Mouse (Mus musculus) lung, embryonic 16.5 days (tissue): ENCODE measurements around the gene Hba-a1. TPM values are rescaled to one million over a fixed set of nuclear protein-coding genes. Genes with fewer than 3 reads are reported as not detected.
"Not testable (repeated sequence)": the region's sequence is repeated elsewhere in the genome, so short reads cannot be mapped to it uniquely, and the experiment has no call there.

Source experiments
- ATAC-seq: fragments of 200-750 bp; cut with Nextera tagmentation; 2 replicates; pipeline ENCODE4 v1.8.0; 2017; ENCODE audit warnings: low read depth, mild to moderate bottlenecking, moderate library complexity
- H3K27ac ChIP-seq: fragments of 300-500 bp; sonication (generic); 2 replicates; pipeline ENCODE4 v1.5.1; 2014; ENCODE audit warnings: mild to moderate bottlenecking, control low read depth, low read length
- H3K27me3 ChIP-seq: fragments of 300-500 bp; sonication (generic); 2 replicates; pipeline ENCODE4 v1.6.1; 2014; ENCODE audit warnings: low read depth, low read length, mixed read lengths; ENCODE audit not compliant: control insufficient read depth, insufficient read depth
- H3K36me3 ChIP-seq: fragments of 300-500 bp; sonication (generic); 2 replicates; pipeline ENCODE4 v1.6.1; 2014; ENCODE audit warnings: low read length; ENCODE audit not compliant: control insufficient read depth, insufficient read depth
- H3K4me1 ChIP-seq: fragments of 300-500 bp; sonication (generic); replicated peaks from 2 replicates; pipeline ENCODE4 v1.6.1; 2014; ENCODE audit warnings: low read length, mixed read lengths; ENCODE audit not compliant: control insufficient read depth, insufficient read depth
- H3K4me2 ChIP-seq: fragments of 300-500 bp; sonication (generic); 2 replicates; pipeline ENCODE4 v1.6.1; 2014; ENCODE audit warnings: low read depth, low read length, control low read depth
- H3K4me3 ChIP-seq: fragments of 300-500 bp; sonication (generic); 2 replicates; pipeline ENCODE4 v1.5.1; 2014; ENCODE audit warnings: mild to moderate bottlenecking, low read length, control low read depth
- H3K9ac ChIP-seq: fragments of 300-500 bp; sonication (generic); 2 replicates; pipeline ENCODE4 v1.6.1; 2014; ENCODE audit warnings: low read length, control low read depth
- H3K9me3 ChIP-seq: fragments of 300-500 bp; sonication (generic); 2 replicates; pipeline ENCODE4 v1.6.1; 2016; ENCODE audit warnings: low read length; ENCODE audit not compliant: control insufficient read depth
- WGBS: fragments of 180-500 bp; shearing (Covaris S2); extraction: QIAGEN DNeasy Blood & Tissue Kit; methylation state at CpG from one replicate; pipeline ENCODE4 v1.1.7; 2014; 5-methylcytosine and 5-hydroxymethylcytosine counted together
- polyA plus RNA-seq: library from polyadenylated mRNA; unstranded; fragments of >200 nt; fragmentation: Nextera tagmentation; extraction: Ambion mirVana; gene quantifications from 2 replicates; pipeline ENCODE4 v1.2.1, GENCODE M21; 2015

The Hba-a1 gene
- polyA plus RNA-seq, 1 experiment from 2014 or later, result 8,555 TPM

DNA sequence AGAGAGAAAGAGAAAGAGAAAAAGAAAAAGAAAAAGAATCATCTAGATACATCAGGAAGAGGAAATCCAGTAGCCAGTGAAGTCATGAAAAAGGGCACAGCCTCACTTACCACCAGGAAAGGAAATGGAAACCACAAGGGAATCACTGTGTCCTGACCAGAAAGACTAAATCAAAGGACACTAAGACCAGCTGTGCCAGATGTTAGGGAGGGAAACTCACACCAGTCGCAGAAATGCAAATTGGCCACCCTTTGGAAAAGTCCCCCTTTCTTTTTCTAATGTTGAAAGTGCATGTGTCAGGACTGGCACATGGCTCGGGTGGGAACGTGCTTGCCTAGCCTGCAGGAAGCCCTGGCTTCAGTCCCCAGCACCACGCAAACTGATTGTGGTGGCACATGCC is 12.1 kb upstream of the Hba-a1 start:
- WGBS, result 35% methylated on average over 4 of the region's 4 CpGs
- no peak for ATAC-seq
- no peak overlapping the region for H3K27ac ChIP-seq
- no peak overlapping the region for H3K4me3 ChIP-seq
- H3K27me3 ChIP-seq, result no peaks in the 10 kb centered on the region; the same call in none of the 2 replicates
- H3K4me2 ChIP-seq, result no peak overlapping the region
- no peaks in the 10 kb centered on the region for H3K9me3 ChIP-seq
- H3K36me3 ChIP-seq, result no peaks in the 10 kb centered on the region
- H3K9ac ChIP-seq, result no peak overlapping the region
- peaks cover 7% of the 10 kb centered on the region for H3K4me1 ChIP-seq

DNA sequence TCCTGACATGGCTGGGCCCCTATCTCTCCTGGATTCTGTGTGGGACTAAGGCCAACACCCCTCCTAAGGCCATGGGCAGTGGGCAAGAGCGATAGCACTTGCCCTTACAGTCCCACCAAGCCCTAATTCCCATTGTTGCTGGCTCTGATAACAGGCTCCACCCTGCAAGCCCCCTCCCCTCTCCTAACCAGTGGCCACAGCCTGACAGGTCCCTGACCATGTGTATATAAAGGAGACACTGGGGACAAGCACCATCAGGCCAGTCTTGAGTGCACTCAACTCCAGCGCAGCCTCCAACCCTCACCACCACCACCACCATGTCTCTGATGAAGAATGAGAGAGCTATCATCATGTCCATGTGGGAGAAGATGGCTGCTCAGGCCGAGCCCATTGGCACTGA is 7.0 kb upstream of the Hba-a1 start, which contains the start of gene Hba-x:
Hba-x (plus strand) TSS at position 54 of the 400 bp plus-strand sequence.
- H3K9ac ChIP-seq, result no peak within 1 kb of the TSS
- no peak for ATAC-seq
- no peak within 1 kb of the TSS for H3K4me3 ChIP-seq
- H3K27ac ChIP-seq, result no peak within 1 kb of the TSS
- WGBS, result 52% methylated on average over 3 of the region's 3 CpGs
- no peak within 1 kb of the TSS for H3K4me2 ChIP-seq
- no peaks in the 10 kb centered on the region for H3K9me3 ChIP-seq
- H3K4me1 ChIP-seq, result no peaks in the 10 kb centered on the region
- H3K27me3 ChIP-seq, result peaks cover 8% of the 10 kb centered on the region
- no peaks in the 10 kb centered on the region for H3K36me3 ChIP-seq

DNA sequence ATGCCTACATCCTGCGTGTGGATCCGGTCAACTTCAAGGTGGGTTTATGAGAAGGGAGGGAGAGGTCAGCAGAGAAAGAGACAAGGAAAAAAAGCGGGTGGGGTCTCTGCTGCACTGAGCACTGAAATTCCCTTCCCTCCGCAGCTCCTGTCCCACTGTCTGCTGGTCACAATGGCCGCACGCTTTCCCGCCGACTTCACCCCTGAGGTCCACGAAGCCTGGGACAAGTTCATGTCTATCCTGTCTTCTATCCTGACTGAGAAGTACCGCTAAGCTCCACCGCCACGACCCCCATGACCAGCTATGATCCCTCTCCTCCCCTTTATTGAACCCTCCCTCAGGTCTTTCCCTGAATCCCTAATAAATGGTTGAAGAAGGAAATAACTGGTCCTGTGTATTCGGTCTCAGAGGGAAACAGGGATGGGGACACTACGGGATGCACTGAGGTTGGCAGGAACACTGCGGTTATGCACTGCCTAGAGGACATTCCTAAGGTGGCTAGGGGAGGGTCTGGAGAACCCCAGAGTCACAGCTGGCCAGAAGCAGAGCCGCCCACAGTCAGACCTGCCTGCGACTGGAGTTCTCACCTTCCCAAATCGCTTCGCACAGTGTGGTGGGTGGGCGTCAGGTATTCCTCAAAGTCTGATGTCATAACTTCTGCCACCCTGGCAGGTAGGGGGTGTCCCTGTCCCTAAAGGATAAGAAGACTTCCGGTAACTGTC is 5.4 kb upstream of the Hba-a1 start:
- Histone ChIP-seq H3K27ac (no peak overlapping the region), H3K4me3 (no peak overlapping the region), H3K36me3 (no peaks in the 10 kb centered on the region), H3K4me2 (no peak overlapping the region), H3K9ac (no peak overlapping the region), H3K4me1 (no peaks in the 10 kb centered on the region), H3K27me3 (peaks cover 8% of the 10 kb centered on the region), H3K9me3 (no peaks in the 10 kb centered on the region)
- ATAC-seq, result no peak
- WGBS, result 57% methylated on average over 21 of the region's 21 CpGs

DNA sequence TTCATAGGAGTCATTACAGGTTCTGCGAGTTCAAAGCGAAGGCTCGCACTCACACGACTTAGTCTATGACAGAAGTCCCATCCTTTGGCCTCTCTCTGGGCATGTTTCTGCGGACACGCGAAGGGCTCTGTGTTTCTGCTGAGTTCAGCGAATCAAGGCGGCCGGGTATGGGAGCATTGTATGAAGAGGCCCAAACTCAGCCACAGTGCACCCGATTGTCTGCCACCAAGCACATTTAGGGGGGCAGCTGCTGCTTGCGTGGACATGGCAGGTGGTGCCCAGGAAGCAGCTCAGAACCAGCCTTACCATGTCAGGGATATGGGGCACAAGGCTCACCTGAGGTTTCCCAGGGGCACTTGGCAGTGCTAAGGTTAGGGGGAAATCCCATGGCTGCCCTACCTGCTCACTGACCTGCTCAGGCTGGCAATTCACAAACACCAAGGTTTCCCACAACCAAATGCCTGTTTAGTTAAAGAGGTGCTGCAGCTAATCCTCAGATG is 4.8 kb upstream of the Hba-a1 start:
- ATAC-seq, result no peak
- H3K36me3 ChIP-seq, result no peaks in the 10 kb centered on the region
- no peaks in the 10 kb centered on the region for H3K4me1 ChIP-seq
- no peak overlapping the region for H3K4me3 ChIP-seq
- WGBS, result 73% methylated on average over 12 of the region's 12 CpGs
- H3K9me3 ChIP-seq, result no peaks in the 10 kb centered on the region
- no peak overlapping the region for H3K4me2 ChIP-seq
- no peak overlapping the region for H3K27ac ChIP-seq
- H3K27me3 ChIP-seq, result peaks cover 8% of the 10 kb centered on the region
- no peak overlapping the region for H3K9ac ChIP-seq

DNA sequence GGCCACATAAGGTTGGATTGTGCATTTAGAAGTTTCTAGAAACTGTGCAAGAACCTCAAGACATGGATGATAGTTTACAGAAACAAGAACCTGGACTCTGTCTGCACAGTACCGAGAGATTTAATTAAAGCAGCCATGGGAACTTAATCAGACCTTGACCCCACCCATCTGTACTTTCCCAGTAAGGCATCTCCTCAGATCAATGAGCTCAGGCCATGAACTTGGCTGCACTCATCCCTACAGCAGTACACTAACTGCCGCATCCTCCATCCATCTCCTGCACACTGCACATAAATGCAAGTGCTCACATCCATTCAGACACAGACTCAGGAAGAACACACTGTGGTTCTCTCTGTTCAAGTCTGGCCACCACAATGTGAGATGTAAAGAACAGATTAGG is 2.7 kb upstream of the Hba-a1 start:
- H3K27me3 ChIP-seq, result peaks cover 8% of the 10 kb centered on the region
- 55% methylated on average over 2 of the region's 2 CpGs for WGBS
- no peaks in the 10 kb centered on the region for H3K4me1 ChIP-seq
- H3K9me3 ChIP-seq, result no peaks in the 10 kb centered on the region
- no peak overlapping the region for H3K9ac ChIP-seq
- no peak for ATAC-seq
- H3K36me3 ChIP-seq, result no peaks in the 10 kb centered on the region
- no peak overlapping the region for H3K4me3 ChIP-seq
- no peak overlapping the region for H3K27ac ChIP-seq
- no peak overlapping the region for H3K4me2 ChIP-seq

DNA sequence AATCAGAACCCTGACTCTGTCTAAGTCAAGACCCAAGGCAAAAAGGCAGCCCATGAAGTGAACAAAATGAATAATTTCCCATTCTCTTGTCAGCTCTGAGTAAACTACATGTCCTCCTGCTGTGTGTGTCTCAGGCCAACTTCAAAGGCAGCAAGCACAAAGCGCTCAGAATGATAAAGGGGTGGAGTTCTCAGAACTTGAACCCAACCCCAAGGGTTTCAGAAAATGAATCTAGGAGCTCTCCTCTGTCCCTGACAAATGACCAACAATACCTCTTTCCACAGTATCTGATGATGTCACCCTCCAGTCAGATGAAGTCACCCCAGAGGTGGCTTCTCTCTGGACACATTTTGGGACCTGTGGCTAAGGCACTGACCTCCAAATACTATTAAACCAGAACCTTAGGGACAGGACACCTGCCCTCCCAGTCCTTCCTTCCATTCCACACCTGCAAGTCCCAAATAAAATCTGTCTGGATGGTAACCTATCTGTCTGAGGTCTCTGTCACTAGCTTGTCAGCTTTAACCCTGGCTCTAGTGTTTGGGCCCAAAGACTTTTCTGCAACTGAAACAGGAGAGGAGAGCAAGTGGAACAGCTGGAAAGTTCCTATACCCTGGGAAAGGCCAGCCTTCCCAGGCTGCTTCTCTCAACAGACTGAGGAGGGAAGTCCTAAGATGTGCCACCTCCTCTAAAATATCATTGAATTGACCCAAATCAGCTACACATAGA is 1.7 kb upstream of the Hba-a1 start:
- H3K36me3 ChIP-seq, result no peaks in the 10 kb centered on the region
- WGBS, result 59% methylated on average over 1 of the region's 1 CpGs
- peaks cover 8% of the 10 kb centered on the region for H3K27me3 ChIP-seq
- no peaks in the 10 kb centered on the region for H3K4me1 ChIP-seq
- H3K9me3 ChIP-seq, result no peaks in the 10 kb centered on the region
- H3K4me3 ChIP-seq, result no peak overlapping the region
- H3K4me2 ChIP-seq, result no peak overlapping the region
- H3K27ac ChIP-seq, result no peak overlapping the region
- no peak for ATAC-seq
- H3K9ac ChIP-seq, result no peak overlapping the region

DNA sequence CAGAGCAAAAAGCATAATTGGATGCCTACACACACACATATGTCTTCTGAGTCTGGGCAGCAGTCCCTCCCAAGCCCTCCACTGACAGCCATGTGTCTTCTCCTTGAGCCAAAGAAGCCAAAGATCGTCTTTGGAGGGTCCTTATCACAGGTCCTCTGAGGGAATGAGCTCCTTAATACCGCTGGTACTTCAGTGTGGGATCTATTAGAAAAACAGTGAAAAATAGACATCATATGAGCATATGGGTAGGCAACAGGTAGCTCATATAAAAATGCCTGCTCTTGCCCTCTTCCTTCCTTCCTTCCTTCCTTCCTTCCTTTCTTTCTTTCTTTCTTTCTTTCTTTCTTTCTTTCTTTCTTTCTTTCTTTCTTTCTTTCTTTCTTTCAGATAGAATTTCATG is 1.3 kb downstream of the Hba-a1 start:
- not testable (repeated sequence) for H3K9ac ChIP-seq, H3K9me3 ChIP-seq, H3K4me1 ChIP-seq, H3K36me3 ChIP-seq, ATAC-seq, H3K27me3 ChIP-seq, H3K27ac ChIP-seq, H3K4me3 ChIP-seq, H3K4me2 ChIP-seq
- WGBS, result 24% methylated on average over 2 of the region's 2 CpGs

DNA sequence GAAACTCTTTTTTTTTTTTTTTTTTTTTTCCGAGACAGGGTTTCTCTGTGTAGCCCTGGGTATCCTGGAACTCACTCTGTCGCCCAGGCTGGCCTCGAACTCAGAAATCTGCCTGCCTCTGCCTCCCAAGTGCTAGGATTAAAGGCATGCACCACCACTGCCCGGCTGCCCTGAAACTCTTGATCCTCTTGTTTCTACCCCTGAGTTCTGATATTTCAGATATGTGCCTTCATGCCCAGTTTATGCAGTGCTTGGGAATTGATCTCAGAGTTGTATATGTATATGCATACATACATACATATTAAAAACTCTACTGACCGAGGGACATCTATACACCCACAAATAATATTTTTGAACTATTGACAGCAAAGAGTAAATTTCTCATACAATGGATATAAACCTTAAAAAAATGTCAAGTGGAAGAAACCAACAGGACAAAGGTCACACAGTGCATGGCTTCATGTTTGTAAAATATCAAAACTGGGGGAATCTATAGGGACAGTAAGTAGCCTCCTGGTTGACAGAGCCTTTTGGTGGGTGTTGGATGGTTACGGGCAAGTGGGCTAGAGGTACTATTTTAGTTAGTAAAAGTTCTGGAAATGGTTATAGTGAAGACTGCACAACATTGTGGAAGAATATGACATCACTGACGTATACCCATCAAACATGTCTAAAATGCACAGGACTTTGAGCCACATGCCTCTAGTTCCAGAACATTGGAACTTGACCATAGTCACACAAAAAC is 1.9 kb downstream of the Hba-a1 start:
- Histone ChIP-seq H3K27me3 (peaks cover 2% of the 10 kb centered on the region; the same call in 1 of the 2 replicates), H3K9me3 (no peaks in the 10 kb centered on the region), H3K4me1 (no peaks in the 10 kb centered on the region), H3K27ac (no peak overlapping the region), H3K4me3 (no peak overlapping the region), H3K4me2 (no peak overlapping the region), H3K9ac (no peak overlapping the region), H3K36me3 (no peaks in the 10 kb centered on the region)
- WGBS, result 74% methylated on average over 7 of the region's 7 CpGs
- ATAC-seq, result no peak

DNA sequence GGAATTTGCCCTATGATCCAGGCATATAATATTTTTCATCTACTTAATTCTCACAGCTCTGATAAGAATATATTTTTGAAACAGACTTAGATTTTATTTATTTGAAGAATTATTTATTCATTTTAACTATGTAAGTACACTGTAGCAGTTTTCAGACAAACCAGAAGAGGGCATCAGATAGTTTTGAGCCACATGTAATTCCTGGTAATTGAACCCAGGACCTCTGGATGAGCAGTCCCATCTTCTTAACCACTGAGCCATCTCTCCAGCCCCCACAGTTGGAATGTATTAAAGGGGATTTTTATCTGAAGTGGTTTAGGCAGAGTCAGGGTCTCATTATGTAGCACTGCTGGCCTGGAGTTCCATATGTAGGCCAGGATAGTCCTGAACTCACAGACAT is 2.6 kb downstream of the Hba-a1 start:
- H3K9me3 ChIP-seq, H3K9ac ChIP-seq, H3K36me3 ChIP-seq, H3K27me3 ChIP-seq, H3K4me1 ChIP-seq, H3K4me2 ChIP-seq, ATAC-seq, H3K27ac ChIP-seq, H3K4me3 ChIP-seq: not testable (repeated sequence)
